Mouse (Mus musculus) kidney, embryonic 16.5 days (tissue): ENCODE measurements around the gene Marveld1. TPM values are rescaled to one million over a fixed set of nuclear protein-coding genes. Genes with fewer than 3 reads are reported as not detected.

ENCODE experiments used
- ATAC-seq: fragments of 200-750 bp; cut with Nextera tagmentation; 2 replicates; pipeline ENCODE4 v1.8.0; 2017; ENCODE audit warnings: moderate TSS enrichment; ENCODE audit not compliant: low FRiP score, low TSS enrichment
- H3K27ac ChIP-seq: fragments of 300-500 bp; sonication (generic); 2 replicates; pipeline ENCODE4 v1.5.1; 2014; ENCODE audit warnings: low read length
- H3K27me3 ChIP-seq: fragments of 300-500 bp; sonication (generic); 2 replicates; pipeline ENCODE4 v1.6.1; 2014; ENCODE audit warnings: low read length, control low read depth, mixed read lengths; ENCODE audit not compliant: insufficient read depth
- H3K36me3 ChIP-seq: fragments of 300-500 bp; sonication (generic); 2 replicates; pipeline ENCODE4 v1.6.1; 2014; ENCODE audit warnings: low read length, control low read depth, mixed read lengths; ENCODE audit not compliant: insufficient read depth
- H3K4me1 ChIP-seq: fragments of 300-500 bp; sonication (generic); 2 replicates; pipeline ENCODE4 v1.6.1; 2014; ENCODE audit warnings: low read length, control low read depth, mixed read lengths; ENCODE audit not compliant: insufficient read depth
- H3K4me2 ChIP-seq: fragments of 300-500 bp; sonication (generic); replicated peaks from 2 replicates; pipeline ENCODE4 v1.6.1; 2014; ENCODE audit warnings: low read depth, low read length
- H3K4me3 ChIP-seq: fragments of 300-500 bp; sonication (generic); 2 replicates; pipeline ENCODE4 v1.5.1; 2014; ENCODE audit warnings: mild to moderate bottlenecking, low read length
- H3K9ac ChIP-seq: fragments of 300-500 bp; sonication (generic); replicated peaks from 2 replicates; pipeline ENCODE4 v1.6.1; 2014; ENCODE audit warnings: low read length
- H3K9me3 ChIP-seq: fragments of 300-500 bp; sonication (generic); 2 replicates; pipeline ENCODE4 v1.6.1; 2016; ENCODE audit warnings: low read length, control low read depth
- WGBS: fragments of 180-500 bp; shearing (Covaris S2); extraction: QIAGEN DNeasy Blood & Tissue Kit; methylation state at CpG from one replicate; pipeline ENCODE4 v1.1.7; 2014; 5-methylcytosine and 5-hydroxymethylcytosine counted together
- polyA plus RNA-seq: library from polyadenylated mRNA; unstranded; fragments of >200 nt; fragmentation: Nextera tagmentation; extraction: Ambion mirVana; gene quantifications from 2 replicates; pipeline ENCODE4 v1.2.1, GENCODE M21; 2015

Gene Marveld1
- polyA plus RNA-seq, 1 experiment from 2014 or later: 8.7 TPM

GRCm38 (mm10) chr19:42127024-42127423, 20.2 kb upstream of the Marveld1 start:
- WGBS: 85% methylated on average over 5 of the region's 5 CpGs

GRCm38 (mm10) chr19:42128052-42128740, 19.0 kb upstream of the Marveld1 start:
- peak overlapping the region; percentile 90 for H3K27ac ChIP-seq
- H3K9ac ChIP-seq: peak overlapping the region; percentile 87
- peaks cover 12% of the 10 kb centered on the region for H3K36me3 ChIP-seq
- peaks cover 17% of the 10 kb centered on the region for H3K4me1 ChIP-seq
- H3K4me2 ChIP-seq: peak overlapping the region; percentile 97
- H3K27me3 ChIP-seq: no peaks in the 10 kb centered on the region
- no peak; the same call in 1 of the 2 replicates for ATAC-seq
- no peaks in the 10 kb centered on the region for H3K9me3 ChIP-seq
- WGBS: 5% methylated on average over 23 of the region's 23 CpGs
- H3K4me3 ChIP-seq: peak overlapping the region; percentile 73

More at GRCm38 (mm10) chr19:42127024-42127423, 20.2 kb upstream of the Marveld1 start:
- no peak overlapping the region for H3K9ac ChIP-seq
- H3K36me3 ChIP-seq: peaks cover 14% of the 10 kb centered on the region
- H3K4me1 ChIP-seq: peaks cover 17% of the 10 kb centered on the region
- no peak overlapping the region for H3K4me2 ChIP-seq
- H3K9me3 ChIP-seq: no peaks in the 10 kb centered on the region
- no peak for ATAC-seq
- H3K27ac ChIP-seq: no peak overlapping the region
- H3K27me3 ChIP-seq: no peaks in the 10 kb centered on the region
- no peak overlapping the region for H3K4me3 ChIP-seq

DNA sequence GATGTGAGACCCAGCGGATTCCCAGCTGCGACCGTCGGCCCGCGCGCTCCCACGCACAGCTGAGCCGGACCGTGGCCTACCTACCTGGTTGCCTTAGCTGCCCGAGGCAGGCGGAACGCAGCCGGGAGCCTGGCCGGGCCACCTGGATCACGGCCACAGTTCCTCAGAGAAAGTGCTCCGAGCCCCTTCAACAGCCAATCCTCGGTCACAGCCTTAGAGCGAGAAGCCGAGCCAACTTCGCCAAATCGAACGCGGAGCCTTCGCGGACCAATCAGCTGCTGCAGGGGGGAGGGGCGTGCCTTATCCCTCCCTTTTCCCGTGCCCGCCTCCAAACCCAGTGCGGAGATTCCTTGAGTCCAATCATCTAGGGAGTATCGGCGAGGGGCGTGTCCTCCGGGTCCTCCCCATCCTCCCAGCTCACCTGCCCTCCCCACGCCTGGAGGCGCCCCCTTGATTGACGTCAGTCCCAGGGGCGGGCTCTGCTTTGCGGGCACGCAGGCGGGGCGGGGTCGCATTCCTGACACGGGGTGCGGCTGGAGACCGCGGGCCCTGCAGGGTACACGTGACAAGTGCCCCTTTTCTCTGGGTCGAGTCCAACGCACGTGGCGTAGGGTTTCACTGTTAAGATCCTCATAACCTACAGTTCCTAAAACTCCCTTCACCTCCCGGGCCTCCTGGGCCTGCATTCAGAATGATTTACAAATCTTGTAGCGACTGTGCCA, 18.3 kb upstream of the Marveld1 start, which contains the start of gene Avpi1:
Gene Avpi1 (minus strand): TSS at position 273 of the 722 bp plus-strand sequence.
- Histone ChIP-seq H3K4me1 (peaks cover 17% of the 10 kb centered on the region), H3K27me3 (no peaks in the 10 kb centered on the region), H3K9ac (peak within 1 kb of the TSS; percentile 87), H3K27ac (peak within 1 kb of the TSS; percentile 90), H3K4me2 (peak within 1 kb of the TSS; percentile 97), H3K9me3 (no peaks in the 10 kb centered on the region), H3K36me3 (peaks cover 4% of the 10 kb centered on the region; the same call in 1 of the 2 replicates), H3K4me3 (peak within 1 kb of the TSS; percentile 73)
- WGBS: under 1% methylated on average over 54 of the region's 54 CpGs
- peak; percentile 97 for ATAC-seq

DNA sequence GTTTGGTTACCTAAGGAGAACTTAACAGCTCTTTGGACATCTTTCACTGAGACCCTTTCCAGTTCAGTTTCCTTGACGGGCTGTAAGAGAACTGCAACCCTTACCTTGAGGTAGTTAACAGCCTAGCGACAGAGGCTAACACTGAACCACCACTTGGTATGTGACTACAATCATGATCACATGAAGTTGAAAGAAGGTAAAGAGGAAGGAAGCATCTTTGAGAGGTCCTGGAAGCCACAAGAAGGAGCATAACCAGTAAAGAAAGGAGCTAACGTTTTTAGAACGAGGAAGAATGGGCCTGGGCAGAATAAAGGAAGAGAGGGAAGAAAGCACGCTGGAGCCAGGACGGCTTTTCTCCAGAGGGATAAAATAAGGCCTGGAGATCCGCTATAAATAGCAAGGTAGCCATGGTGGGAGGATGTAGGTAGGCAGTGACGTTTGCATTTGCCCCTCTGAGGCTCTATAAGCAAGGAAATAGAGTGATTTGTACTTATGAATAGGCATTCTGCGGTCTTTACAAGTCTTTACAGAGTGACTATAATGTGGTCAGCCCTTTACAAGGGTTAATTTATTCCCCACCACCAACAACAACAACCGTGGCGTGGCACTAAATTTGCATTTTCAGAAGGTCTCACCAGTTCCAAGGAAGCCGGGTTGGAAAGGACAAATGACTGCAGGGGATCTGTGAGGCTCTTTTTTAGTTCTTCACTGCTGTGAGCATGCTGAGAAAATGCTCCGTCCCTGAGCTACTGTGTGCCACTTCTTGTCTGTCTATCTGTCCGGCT, 17.5 kb upstream of the Marveld1 start:
- peak overlapping the region; percentile 73 for H3K27ac ChIP-seq
- peak overlapping the region; percentile 58 for H3K9ac ChIP-seq
- ATAC-seq: no peak
- H3K36me3 ChIP-seq: 0 out of 2 replicates have a peak, but pooled peaks cover 2% of the 10 kb centered on the region
- peak overlapping the region; percentile 73 for H3K4me3 ChIP-seq
- no peaks in the 10 kb centered on the region for H3K9me3 ChIP-seq
- H3K4me1 ChIP-seq: peaks cover 17% of the 10 kb centered on the region
- H3K27me3 ChIP-seq: no peaks in the 10 kb centered on the region
- peak overlapping the region; percentile 97 for H3K4me2 ChIP-seq
- WGBS: 31% methylated on average over 14 of the region's 14 CpGs

GRCm38 (mm10) chr19:42130294-42130606, 16.9 kb upstream of the Marveld1 start:
- no peak overlapping the region for H3K4me3 ChIP-seq
- no peak for ATAC-seq
- WGBS: 70% methylated on average over 3 of the region's 3 CpGs
- H3K27me3 ChIP-seq: no peaks in the 10 kb centered on the region
- H3K36me3 ChIP-seq: no peaks in the 10 kb centered on the region
- no peaks in the 10 kb centered on the region for H3K9me3 ChIP-seq
- H3K9ac ChIP-seq: no peak overlapping the region
- H3K4me2 ChIP-seq: no peak overlapping the region
- no peak overlapping the region for H3K27ac ChIP-seq
- peaks cover 17% of the 10 kb centered on the region for H3K4me1 ChIP-seq

DNA sequence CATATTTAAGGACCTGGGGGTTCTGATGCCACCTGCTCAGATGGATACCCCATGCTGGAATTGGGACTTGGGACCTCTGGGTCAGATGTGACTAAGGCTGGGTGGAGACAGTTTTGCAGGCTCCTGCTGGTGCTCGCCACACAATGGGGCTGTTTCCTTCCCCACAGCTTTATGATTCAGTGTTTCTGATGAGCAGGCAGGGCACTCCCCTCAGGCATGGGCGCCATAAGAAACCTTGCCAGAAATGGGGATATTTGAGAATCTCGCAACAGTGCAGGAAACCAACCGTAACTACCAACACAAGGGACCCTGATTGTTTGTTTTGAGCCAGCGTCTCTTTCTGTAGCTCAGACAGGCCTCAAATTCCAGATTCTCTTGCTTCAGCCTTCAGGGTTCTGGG, 16.1 kb upstream of the Marveld1 start:
- Histone ChIP-seq H3K36me3 (no peaks in the 10 kb centered on the region), H3K4me2 (no peak overlapping the region), H3K9ac (no peak overlapping the region), H3K4me1 (peaks cover 17% of the 10 kb centered on the region), H3K9me3 (no peaks in the 10 kb centered on the region), H3K27ac (no peak overlapping the region), H3K27me3 (no peaks in the 10 kb centered on the region), H3K4me3 (no peak overlapping the region)
- no peak for ATAC-seq
- 36% methylated on average over 5 of the region's 5 CpGs for WGBS

DNA sequence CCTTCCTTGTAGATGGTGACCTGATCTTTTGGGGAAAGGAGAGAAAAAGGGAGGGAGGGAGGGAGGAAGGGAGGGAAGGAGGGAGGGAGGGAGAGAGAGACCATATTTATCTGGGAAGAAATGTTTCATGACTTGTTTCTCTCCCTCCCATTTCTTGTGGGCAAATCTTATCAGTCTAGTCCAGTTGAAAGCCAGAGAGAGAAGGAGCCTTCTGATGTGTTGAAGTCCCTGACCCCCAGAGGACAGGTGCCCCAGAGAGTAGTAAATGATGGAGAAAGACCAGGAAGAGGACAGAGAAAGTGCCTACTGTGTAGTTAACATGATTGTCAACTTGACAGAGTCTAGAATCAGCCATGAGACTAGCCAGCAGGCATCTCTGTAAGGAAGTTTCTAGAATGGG, 12.1 kb upstream of the Marveld1 start:
- H3K36me3 ChIP-seq: no peaks in the 10 kb centered on the region
- H3K4me1 ChIP-seq: 0 out of 2 replicates have a peak, but pooled peaks cover 2% of the 10 kb centered on the region
- H3K9ac ChIP-seq: no peak overlapping the region
- no peak for ATAC-seq
- H3K27me3 ChIP-seq: no peaks in the 10 kb centered on the region
- no peak overlapping the region for H3K4me3 ChIP-seq
- H3K27ac ChIP-seq: no peak overlapping the region
- no peaks in the 10 kb centered on the region for H3K9me3 ChIP-seq
- no peak overlapping the region for H3K4me2 ChIP-seq

DNA sequence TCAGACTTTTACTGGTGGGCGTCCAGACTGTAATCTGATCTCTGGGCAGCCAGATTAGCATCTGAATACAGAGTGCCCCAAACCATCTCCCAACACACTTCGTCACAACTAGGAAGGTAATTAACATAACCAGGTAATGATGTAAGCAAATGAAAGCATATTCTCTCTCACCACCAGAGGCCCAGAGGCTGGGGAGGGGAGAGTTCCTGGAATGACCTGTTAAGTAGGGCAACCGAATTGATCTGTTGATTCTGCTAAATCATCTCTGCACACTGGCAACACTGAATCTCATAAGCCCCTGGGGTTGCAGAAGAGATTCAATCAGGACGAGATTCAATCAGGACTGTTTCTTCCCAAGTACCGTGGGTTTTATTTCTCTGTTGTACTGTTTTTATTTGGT, 11.1 kb upstream of the Marveld1 start:
- Histone ChIP-seq H3K36me3 (no peaks in the 10 kb centered on the region), H3K4me1 (0 out of 2 replicates have a peak, but pooled peaks cover 1% of the 10 kb centered on the region), H3K27me3 (no peaks in the 10 kb centered on the region), H3K9me3 (no peaks in the 10 kb centered on the region), H3K4me2 (no peak overlapping the region), H3K9ac (no peak overlapping the region), H3K4me3 (no peak overlapping the region), H3K27ac (no peak overlapping the region)
- ATAC-seq: no peak
- WGBS: 27% methylated on average over 5 of the region's 5 CpGs

- Histone ChIP-seq H3K4me1 (no peaks in the 10 kb centered on the region), H3K27ac (no peak overlapping the region), H3K27me3 (no peaks in the 10 kb centered on the region), H3K4me3 (no peak overlapping the region), H3K36me3 (no peaks in the 10 kb centered on the region), H3K9ac (no peak overlapping the region), H3K4me2 (no peak overlapping the region), H3K9me3 (no peaks in the 10 kb centered on the region)
- WGBS: 95% methylated on average over 4 of the region's 4 CpGs
- no peak for ATAC-seq
Measured at GRCm38 (mm10) chr19:42137167-42137672, 10.0 kb upstream of the Marveld1 start.
